Mouse (Mus musculus) megakaryocyte, embryonic 14.5 days (primary cell): ENCODE results near the gene Gucd1.

Source experiments
- FLI1 ChIP-seq: IDR thresholded peaks from 2 replicates; pipeline ENCODE4 v1.6.1; 2012; ENCODE audit warnings: low read length, inconsistent platforms, mixed read lengths
- GATA1 ChIP-seq: IDR thresholded peaks from 3 replicates; pipeline ENCODE4 v1.6.1; 2012; ENCODE audit warnings: mixed read lengths, low read length, inconsistent platforms, borderline replicate concordance

GRCm38 (mm10) chr10:75487131-75487530, 30.6 kb downstream of the Gucd1 start:
- TF ChIP-seq GATA1 (no peak), FLI1 (no peak)
